9 mouse cellular contexts compared by ENCODE assay signal in genomic region chr17:83631783-83632652, GRCm38 (mm10). TPM values are rescaled to one million over a fixed set of nuclear protein-coding genes. Genes with fewer than 3 reads are reported as not detected.
DNase-seq lines count a peak whose midpoint lies in the region; ATAC-seq and TF ChIP-seq lines count a peak whose summit lies in the region.
"Had no signal": no experiment of that assay in that cellular context is flagged by ENCODE, and none has a peak within 500 bp of the region (broad histone marks: within the 10 kb centered on the region; RNA-seq: fewer than 3 reads in every experiment).

Kcng3 (minus strand) TSS chr17:83631895.

- no peak for TF ChIP-seq CTCF in gastrocnemius, adult 2 months (IDR thresholded peaks at IDR 0.05)

- ATAC-seq in forebrain, embryonic 12.5 days (ENCODE audit: low FRiP score) = peak; percentile 59
- ATAC-seq in hindbrain, embryonic 16.5 days = peak; percentile 59
- no peak for ATAC-seq in limb, embryonic 12.5 days (ENCODE audit: insufficient number of reproducible peaks, insufficient read depth, low FRiP score, low TSS enrichment, low read depth)
- ATAC-seq in midbrain, embryonic 15.5 days (replicated peaks) = peak; percentile 70
- ATAC-seq in stomach, embryonic 16.5 days (ENCODE audit: insufficient read depth, low FRiP score) = peak; percentile 74

- peak within 1 kb of the TSS; percentile 88 for H3K4me2 ChIP-seq in forebrain, embryonic 12.5 days
- peak within 1 kb of the TSS; percentile 87 for H3K4me2 ChIP-seq in hindbrain, embryonic 16.5 days (ENCODE audit: low read length)
- peak within 1 kb of the TSS; percentile 93 for H3K4me2 ChIP-seq in limb, embryonic 12.5 days
- H3K4me2 ChIP-seq in midbrain, embryonic 15.5 days = peak within 1 kb of the TSS; percentile 90
- H3K4me2 ChIP-seq in stomach, embryonic 16.5 days (ENCODE audit: low read depth, low read length) = peak within 1 kb of the TSS; percentile 95

- peaks cover 92% of the 10 kb centered on the region for H3K27me3 ChIP-seq in forebrain, embryonic 12.5 days
- H3K27me3 ChIP-seq in hindbrain, embryonic 16.5 days (replicated peaks; ENCODE audit: control insufficient read depth, insufficient read depth, low read length) = peaks cover 30% of the 10 kb centered on the region
- H3K27me3 ChIP-seq in limb, embryonic 12.5 days = peaks cover 79% of the 10 kb centered on the region
- peaks cover 63% of the 10 kb centered on the region for H3K27me3 ChIP-seq in midbrain, embryonic 15.5 days (replicated peaks)
- peaks cover 55% of the 10 kb centered on the region for H3K27me3 ChIP-seq in stomach, embryonic 16.5 days (ENCODE audit: control insufficient read depth, insufficient read depth, low read length)
- H3K27me3 ChIP-seq: CH12.LX had no signal

- no peaks in the 10 kb centered on the region for H3K9me3 ChIP-seq in forebrain, embryonic 12.5 days
- H3K9me3 ChIP-seq in hindbrain, embryonic 16.5 days (ENCODE audit: control insufficient read depth, low read length) = no peaks in the 10 kb centered on the region
- no peaks in the 10 kb centered on the region for H3K9me3 ChIP-seq in limb, embryonic 12.5 days
- no peaks in the 10 kb centered on the region for H3K9me3 ChIP-seq in midbrain, embryonic 15.5 days
- H3K9me3 ChIP-seq in stomach, embryonic 16.5 days (replicated peaks; ENCODE audit: control insufficient read depth, low read length) = no peaks in the 10 kb centered on the region

- H3K36me3 ChIP-seq in forebrain, embryonic 12.5 days (replicated peaks) = no peaks in the 10 kb centered on the region
- H3K36me3 ChIP-seq in hindbrain, embryonic 16.5 days (ENCODE audit: control insufficient read depth, insufficient read depth, low read length) = no peaks in the 10 kb centered on the region
- no peaks in the 10 kb centered on the region for H3K36me3 ChIP-seq in limb, embryonic 12.5 days
- H3K36me3 ChIP-seq in midbrain, embryonic 15.5 days (replicated peaks) = no peaks in the 10 kb centered on the region
- no peaks in the 10 kb centered on the region for H3K36me3 ChIP-seq in stomach, embryonic 16.5 days (ENCODE audit: control insufficient read depth, insufficient read depth, low read length)

- peaks cover 23% of the 10 kb centered on the region for H3K4me1 ChIP-seq in forebrain, embryonic 12.5 days
- H3K4me1 ChIP-seq in hindbrain, embryonic 16.5 days (ENCODE audit: control insufficient read depth, insufficient read depth, low read depth, low read length) = peaks cover 16% of the 10 kb centered on the region
- H3K4me1 ChIP-seq in limb, embryonic 12.5 days (replicated peaks) = peaks cover 27% of the 10 kb centered on the region
- H3K4me1 ChIP-seq in midbrain, embryonic 15.5 days = peaks cover 28% of the 10 kb centered on the region
- peaks cover 18% of the 10 kb centered on the region for H3K4me1 ChIP-seq in stomach, embryonic 16.5 days (ENCODE audit: control insufficient read depth, insufficient read depth, low read length)

- peak within 1 kb of the TSS; percentile 72 for H3K4me3 ChIP-seq in gastrocnemius, adult 2 months
- peak within 1 kb of the TSS; percentile 58 for H3K4me3 ChIP-seq in forebrain, embryonic 12.5 days (replicated peaks)
- H3K4me3 ChIP-seq in hindbrain, embryonic 16.5 days (ENCODE audit: low read length) = peak within 1 kb of the TSS; percentile 57
- peak within 1 kb of the TSS; percentile 60 for H3K4me3 ChIP-seq in limb, embryonic 12.5 days (replicated peaks)
- H3K4me3 ChIP-seq in midbrain, embryonic 15.5 days = peak within 1 kb of the TSS; percentile 46
- peak within 1 kb of the TSS; percentile 59 for H3K4me3 ChIP-seq in stomach, embryonic 16.5 days (replicated peaks; ENCODE audit: low read length)

- intact Hi-C loops in gastrocnemius, adult 2 months (cut with DNase I) = loop anchor here (2.0 to 5.0 kb wide), 3 partner anchors 100 to 360 kb away; no protein-coding TSS in a partner anchor
- intact Hi-C loops in gastrocnemius, postnatal 36 days (cut with DNase I) = loop anchor here (5.0 kb wide), 4 partner anchors 100 to 360 kb away; partner anchors contain the start of gene Haao

- WGBS in forebrain, embryonic 12.5 days = 1% methylated on average over 61 of the region's 86 CpGs
- under 1% methylated on average over 52 of the region's 86 CpGs for WGBS in hindbrain, embryonic 16.5 days
- 1% methylated on average over 69 of the region's 86 CpGs for WGBS in limb, embryonic 12.5 days
- under 1% methylated on average over 74 of the region's 86 CpGs for WGBS in midbrain, embryonic 15.5 days
- WGBS in stomach, embryonic 16.5 days = under 1% methylated on average over 86 of the region's 86 CpGs

- no peak within 1 kb of the TSS for H3K27ac ChIP-seq in gastrocnemius, adult 2 months
- H3K27ac ChIP-seq in forebrain, embryonic 12.5 days = no peak within 1 kb of the TSS
- H3K27ac ChIP-seq in hindbrain, embryonic 16.5 days (ENCODE audit: low read depth, low read length) = no peak within 1 kb of the TSS; the same call in 1 of the 2 replicates
- no peak within 1 kb of the TSS for H3K27ac ChIP-seq in limb, embryonic 12.5 days
- no peak within 1 kb of the TSS for H3K27ac ChIP-seq in midbrain, embryonic 15.5 days
- H3K27ac ChIP-seq in stomach, embryonic 16.5 days (ENCODE audit: low read length) = no peak within 1 kb of the TSS

- H3K9ac ChIP-seq in forebrain, embryonic 12.5 days = peak within 1 kb of the TSS; percentile 55
- H3K9ac ChIP-seq in hindbrain, embryonic 16.5 days (ENCODE audit: low read depth, low read length) = peak within 1 kb of the TSS; percentile 59
- H3K9ac ChIP-seq in limb, embryonic 12.5 days (replicated peaks) = peak within 1 kb of the TSS; percentile 62
- peak within 1 kb of the TSS; percentile 39 for H3K9ac ChIP-seq in midbrain, embryonic 15.5 days
- peak within 1 kb of the TSS; percentile 70 for H3K9ac ChIP-seq in stomach, embryonic 16.5 days (ENCODE audit: low read length)

- DNase-seq in gastrocnemius, adult 2 months = peak; percentile 40
- no peak for DNase-seq in gastrocnemius, postnatal 36 days
- DNase-seq in adrenal gland, adult 18-20 months (ENCODE audit: low spot score in 2 of 2) = peak; percentile 58 to 70

RNA-seq across cellular contexts. Expression of gene Kcng3, which starts in this region (rescaled TPM):
- not detected for total RNA-seq in gastrocnemius, adult 2 months (2021)
- not detected for total RNA-seq in gastrocnemius, postnatal 36 days (2021)
- 10 to 100 TPM in 1 of 2 experiments, 1 to 10 TPM in 1; 9.7 to 10.9 TPM for total RNA-seq in adrenal gland, adult 18-20 months (2021)
- not detected in 2 replicates for polyA plus RNA-seq in forebrain, embryonic 12.5 days (2016; fragmentation: Nextera tagmentation; extraction: Ambion mirVana)
- not detected in 2 replicates for polyA plus RNA-seq in hindbrain, embryonic 16.5 days (2015; fragmentation: Nextera tagmentation; extraction: Ambion mirVana)
- not detected in 2 replicates for polyA plus RNA-seq in limb, embryonic 12.5 days (2016; fragmentation: Nextera tagmentation; extraction: Ambion mirVana)
- polyA plus RNA-seq in midbrain, embryonic 15.5 days (2015; fragmentation: Nextera tagmentation; extraction: Ambion mirVana) = 0.06 and 0.08 TPM in 2 replicates
- polyA plus RNA-seq in stomach, embryonic 16.5 days (2015; fragmentation: Nextera tagmentation; extraction: Ambion mirVana) = not detected in 2 replicates
- total RNA-seq: CH12.LX had no signal

Comparison
In these comparisons a context has a peak if more than half of its experiments do, and no peak if none do; other contexts are left out.
1. RNA of gene Kcng3 (total RNA-seq): 9.7 to 10.9 TPM in adrenal gland, adult 18-20 months; not detected in gastrocnemius, adult 2 months and not detected in gastrocnemius, postnatal 36 days; every median in the first group is over 10 times any median in the second.
2. Peak in DNase-seq and H3K4me3 ChIP-seq in gastrocnemius, adult 2 months; RNA of the gene not detected or under 1 TPM.
3. Peak in ATAC-seq, H3K4me3 ChIP-seq, H3K9ac ChIP-seq and H3K4me2 ChIP-seq in forebrain, embryonic 12.5 days; RNA of the gene not detected or under 1 TPM.
4. Peak in ATAC-seq, H3K4me3 ChIP-seq, H3K9ac ChIP-seq and H3K4me2 ChIP-seq in hindbrain, embryonic 16.5 days; RNA of the gene not detected or under 1 TPM.
5. Peak in ATAC-seq, H3K4me3 ChIP-seq, H3K9ac ChIP-seq and H3K4me2 ChIP-seq in midbrain, embryonic 15.5 days; RNA of the gene not detected or under 1 TPM.
6. Peak in ATAC-seq, H3K4me3 ChIP-seq, H3K9ac ChIP-seq and H3K4me2 ChIP-seq in stomach, embryonic 16.5 days; RNA of the gene not detected or under 1 TPM.
7. DNase-seq: peak in adrenal gland, adult 18-20 months (2 of 2); none in gastrocnemius, postnatal 36 days (0 of 2).
8. Peak in every context shown above with its lines, with median percentiles within 50 percentile points of each other: H3K4me3 ChIP-seq, H3K4me2 ChIP-seq and H3K9ac ChIP-seq.